Comparison of ENCODE assay signal across 25 mouse cellular contexts in genomic region chr6:87070641-87071040, GRCm38 (mm10). TPM values are rescaled to one million over a fixed set of nuclear protein-coding genes. Genes with fewer than 3 reads are reported as not detected.
DNase-seq lines count a peak whose midpoint lies in the region; ATAC-seq and TF ChIP-seq lines count a peak whose summit lies in the region.
"Had no signal": no experiment of that assay in that cellular context is flagged by ENCODE, and none has a peak within 500 bp of the region (broad histone marks: within the 10 kb centered on the region; RNA-seq: fewer than 3 reads in every experiment).

No protein-coding gene starts in this region.

- WGBS in limb, embryonic 12.5 days: 94% methylated on average over 4 of the region's 4 CpGs
- 93% methylated on average over 4 of the region's 4 CpGs for WGBS in limb, embryonic 10.5 days

- no peak overlapping the region for H3K4me2 ChIP-seq in limb, embryonic 12.5 days
- H3K4me2 ChIP-seq: embryonic facial prominence, embryonic 12.5 days; forebrain, embryonic 13.5 days; forebrain, embryonic 15.5 days had no signal

- H3K27ac ChIP-seq in gastrocnemius, adult 2 months: peak overlapping the region; percentile 6; the same call in 1 of the 2 replicates
- H3K27ac ChIP-seq in limb, embryonic 12.5 days: 0 out of 2 replicates have a peak overlapping the region, but pooled peaks have one; percentile 13
- no peak overlapping the region for H3K27ac ChIP-seq in limb, embryonic 10.5 days
- H3K27ac ChIP-seq: embryonic facial prominence, embryonic 10.5 days; embryonic facial prominence, embryonic 12.5 days; forebrain, embryonic 13.5 days; forebrain, embryonic 15.5 days had no signal

- TF ChIP-seq CTCF in gastrocnemius, adult 2 months (IDR thresholded peaks at IDR 0.05): no peak

- no peaks in the 10 kb centered on the region for H3K27me3 ChIP-seq in limb, embryonic 12.5 days
- H3K27me3 ChIP-seq in limb, embryonic 10.5 days (ENCODE audit: low read depth, poor library complexity, severe bottlenecking): no peaks in the 10 kb centered on the region
- H3K27me3 ChIP-seq: embryonic facial prominence, embryonic 12.5 days; forebrain, embryonic 13.5 days; forebrain, embryonic 15.5 days; Patski had no signal

- H3K9ac ChIP-seq in limb, embryonic 12.5 days (replicated peaks): no peak overlapping the region
- H3K9ac ChIP-seq: embryonic facial prominence, embryonic 12.5 days; forebrain, embryonic 13.5 days; forebrain, embryonic 15.5 days; forebrain, postnatal 0 days had no signal

- DNase-seq in gastrocnemius, adult 2 months: no peak
- no peak for DNase-seq in gastrocnemius, postnatal 14 days
- DNase-seq in limb, embryonic 10.5 days (ENCODE audit: low spot score): no peak
- DNase-seq in MN1 (ENCODE audit: low spot score): no peak
- DNase-seq: adrenal gland, adult 8-10 months; adrenal gland, postnatal 14 days; adrenal gland, postnatal 36 days; B cell, adult 2 months; cerebellum, adult 11-12 months; cerebellum, adult 2 months; cerebellum, adult 9-10 months; cerebellum, postnatal 10 days; cerebellum, postnatal 25 days; forebrain, postnatal 0 days had no signal

- H3K4me3 ChIP-seq in gastrocnemius, adult 2 months: no peak overlapping the region
- H3K4me3 ChIP-seq in limb, embryonic 12.5 days (replicated peaks): no peak overlapping the region
- H3K4me3 ChIP-seq in limb, embryonic 10.5 days: no peak overlapping the region
- H3K4me3 ChIP-seq: embryonic facial prominence, embryonic 10.5 days; embryonic facial prominence, embryonic 12.5 days; forebrain, embryonic 13.5 days; forebrain, embryonic 15.5 days had no signal

- H3K36me3 ChIP-seq in limb, embryonic 12.5 days: peaks cover 92% of the 10 kb centered on the region
- peaks cover 92% of the 10 kb centered on the region for H3K36me3 ChIP-seq in limb, embryonic 10.5 days

- no peaks in the 10 kb centered on the region for H3K4me1 ChIP-seq in limb, embryonic 12.5 days (replicated peaks)
- no peaks in the 10 kb centered on the region for H3K4me1 ChIP-seq in limb, embryonic 10.5 days
- H3K4me1 ChIP-seq: embryonic facial prominence, embryonic 10.5 days; embryonic facial prominence, embryonic 12.5 days; forebrain, embryonic 13.5 days; forebrain, embryonic 15.5 days had no signal

- intact Hi-C loops in gastrocnemius, adult 2 months (cut with DNase I): no loop called here
- intact Hi-C loops in gastrocnemius, postnatal 14 days (cut with DNase I; ENCODE audit: low total_unique reads): no loop called here

- no peak for ATAC-seq in limb, embryonic 12.5 days (ENCODE audit: insufficient number of reproducible peaks, insufficient read depth, low FRiP score, low TSS enrichment, low read depth)
- ATAC-seq: activated CD4-positive, CD25-positive, alpha-beta regulatory T cell, adult 4 months; CD4-positive, CD25-positive, alpha-beta regulatory T cell, adult 4 months; forebrain, embryonic 13.5 days; forebrain, embryonic 15.5 days; forebrain, postnatal 0 days; Patski had no signal

- H3K9me3 ChIP-seq in limb, embryonic 12.5 days: no peaks in the 10 kb centered on the region
- no peaks in the 10 kb centered on the region for H3K9me3 ChIP-seq in limb, embryonic 10.5 days (replicated peaks)
- H3K9me3 ChIP-seq: embryonic facial prominence, embryonic 10.5 days; embryonic facial prominence, embryonic 12.5 days; forebrain, embryonic 13.5 days; forebrain, embryonic 15.5 days had no signal

RNA-seq across cellular contexts. Expression of gene Gfpt1, which starts 28.0 kb away (rescaled TPM):
- 10 to 100 TPM; 31.0 to 35.8 TPM for total RNA-seq in gastrocnemius, adult 2 months (2021)
- total RNA-seq in gastrocnemius, postnatal 14 days (2021): 10 to 100 TPM; 29.3 to 32.6 TPM
- 25.2 and 25.9 TPM in 2 replicates for polyA plus RNA-seq in limb, embryonic 12.5 days (2016; fragmentation: Nextera tagmentation; extraction: Ambion mirVana)
- 14.5 and 20.7 TPM in 2 replicates for polyA plus RNA-seq in limb, embryonic 10.5 days (2016; fragmentation: Nextera tagmentation; extraction: Ambion mirVana)

RNA-seq across cellular contexts. Expression of gene D6Ertd527e, which starts 33.9 kb away (rescaled TPM):
- not detected for total RNA-seq in gastrocnemius, adult 2 months (2021)
- not detected for total RNA-seq in gastrocnemius, postnatal 14 days (2021)
- 0.44 and 0.48 TPM in 2 replicates for polyA plus RNA-seq in limb, embryonic 12.5 days (2016; fragmentation: Nextera tagmentation; extraction: Ambion mirVana)
- polyA plus RNA-seq in limb, embryonic 10.5 days (2016; fragmentation: Nextera tagmentation; extraction: Ambion mirVana): 0.18 and 0.33 TPM in 2 replicates
- total RNA-seq: adrenal gland, adult 18-20 months; adrenal gland, postnatal 14 days; adrenal gland, postnatal 36 days; ES-E14; forebrain, postnatal 0 days; MEL had no signal
- polyA plus RNA-seq: CD4-positive, CD25-positive, alpha-beta regulatory T cell, adult 4 months; forebrain, embryonic 15.5 days; Patski had no signal
